In the genomic region with DNA sequence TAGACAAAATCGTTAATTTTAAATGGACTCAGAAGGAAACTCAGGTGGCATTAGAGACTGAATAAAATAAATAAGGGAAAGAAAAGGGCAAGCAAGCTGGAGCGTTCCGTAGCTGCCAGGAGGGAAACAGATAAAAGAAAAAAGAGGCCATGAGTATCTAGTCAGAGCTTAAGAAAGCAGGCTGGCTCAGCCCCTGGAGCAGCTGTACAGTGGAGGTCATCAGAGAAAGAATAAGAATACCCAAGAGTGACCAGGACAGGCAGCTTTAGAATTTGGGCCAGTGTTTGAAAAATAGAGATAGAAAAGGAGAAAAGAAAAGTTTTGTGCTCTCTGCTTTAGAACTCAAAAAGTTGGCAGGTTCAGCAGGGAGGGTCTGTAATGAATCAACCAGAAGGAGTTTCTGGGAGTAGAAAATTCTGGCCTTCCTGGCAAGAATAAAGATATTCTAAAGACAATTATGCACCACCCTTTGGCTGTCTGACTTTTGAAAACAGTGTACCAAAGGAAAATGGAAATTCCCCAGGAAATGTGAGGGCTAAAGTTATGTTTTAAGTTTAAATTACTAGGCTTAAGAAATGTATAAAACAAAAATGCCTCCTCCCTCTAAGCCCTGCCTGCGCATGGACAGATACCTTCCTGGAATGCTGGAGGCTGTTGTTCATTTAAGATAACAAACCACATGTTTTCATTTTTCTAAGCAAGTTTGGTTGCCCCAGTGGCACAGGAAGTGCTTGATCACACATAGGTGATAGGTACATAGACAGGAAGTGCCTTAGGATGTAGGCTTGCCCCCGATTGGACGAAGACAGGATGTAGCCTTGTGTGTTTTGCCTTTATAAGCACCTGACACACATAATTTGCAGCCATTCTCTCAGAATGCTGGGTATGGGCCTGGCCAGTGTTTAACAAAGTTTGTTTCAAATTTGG, we compare ENCODE assay signal across 11 mouse cellular contexts. TPM values are rescaled to one million over a fixed set of nuclear protein-coding genes. Genes with fewer than 3 reads are reported as not detected.
DNase-seq lines count a peak whose midpoint lies in the region; ATAC-seq and TF ChIP-seq lines count a peak whose summit lies in the region.
"Had no signal": no experiment of that assay in that cellular context is flagged by ENCODE, and none has a peak within 500 bp of the region (broad histone marks: within the 10 kb centered on the region; RNA-seq: fewer than 3 reads in every experiment).

No protein-coding gene starts in this region.

- TF ChIP-seq CTCF in forebrain, postnatal 0 days (IDR thresholded peaks at IDR 0.05; ENCODE audit: low read depth), result no peak

- intact Hi-C loops in gastrocnemius, postnatal 14 days (cut with DNase I; ENCODE audit: low total_unique reads), result no loop called here

- no peaks in the 10 kb centered on the region for H3K9me3 ChIP-seq in forebrain, postnatal 0 days (ENCODE audit: low read length)
- H3K9me3 ChIP-seq: midbrain, embryonic 13.5 days had no signal

- H3K27ac ChIP-seq in forebrain, postnatal 0 days (ENCODE audit: low read depth, low read length), result no peak overlapping the region
- H3K27ac ChIP-seq: midbrain, embryonic 13.5 days had no signal

- H3K27me3 ChIP-seq in forebrain, postnatal 0 days (ENCODE audit: insufficient read depth, low read length), result no peaks in the 10 kb centered on the region
- H3K27me3 ChIP-seq: midbrain, embryonic 13.5 days had no signal

- no peak overlapping the region for H3K9ac ChIP-seq in forebrain, postnatal 0 days
- H3K9ac ChIP-seq: midbrain, embryonic 13.5 days had no signal

- H3K36me3 ChIP-seq in forebrain, postnatal 0 days (ENCODE audit: insufficient read depth), result no peaks in the 10 kb centered on the region
- H3K36me3 ChIP-seq: midbrain, embryonic 13.5 days had no signal

- no peak overlapping the region for H3K4me2 ChIP-seq in forebrain, postnatal 0 days (ENCODE audit: low read depth)
- H3K4me2 ChIP-seq: midbrain, embryonic 13.5 days had no signal

- no peaks in the 10 kb centered on the region for H3K4me1 ChIP-seq in forebrain, postnatal 0 days (ENCODE audit: insufficient read depth)
- H3K4me1 ChIP-seq: midbrain, embryonic 13.5 days had no signal

- no peak overlapping the region for H3K4me3 ChIP-seq in forebrain, postnatal 0 days (ENCODE audit: low read depth, low read length)
- H3K4me3 ChIP-seq: midbrain, embryonic 13.5 days had no signal

- 56% methylated on average over 6 of the region's 6 CpGs for WGBS in forebrain, postnatal 0 days

- peak; percentile 24 for DNase-seq in gastrocnemius, postnatal 14 days
- DNase-seq in gastrocnemius, postnatal 4 days (ENCODE audit: low spot score in 2 of 2), result no peak
- DNase-seq in urinary bladder, postnatal 14 days (ENCODE audit: low spot score), result peak; percentile 33
- no peak for DNase-seq in urinary bladder, postnatal 10 days (ENCODE audit: low spot score)
- DNase-seq in liver, result peak; percentile 20
- no peak for DNase-seq in cerebellum, adult 9-11 months
- no peak for DNase-seq in forebrain, postnatal 0 days
- DNase-seq: embryo, embryonic 11 days; retina, postnatal 1 day had no signal

- ATAC-seq in forebrain, postnatal 0 days, result no peak
- no peak for ATAC-seq in frontal cortex, adult (ENCODE audit: low TSS enrichment)
- ATAC-seq: midbrain, embryonic 13.5 days had no signal

RNA-seq across cellular contexts. Expression of a gene that starts 45.7 kb away (rescaled TPM):
- 10 to 100 TPM; 24.3 to 35.9 TPM for total RNA-seq in gastrocnemius, postnatal 14 days (2021)
- 10 to 100 TPM; 37.8 to 41.9 TPM for total RNA-seq in gastrocnemius, postnatal 4 days (2021)
- total RNA-seq in forebrain, postnatal 0 days (2014; rRNA removed), result 7.8 and 11.0 TPM in 2 replicates
- polyA plus RNA-seq in forebrain, postnatal 0 days (2015; fragmentation: Nextera tagmentation; extraction: Ambion mirVana), result 5.6 and 9.0 TPM in 2 replicates

Comparison
In these comparisons a context has a peak if more than half of its experiments do, and no peak if none do; other contexts are left out.
1. DNase-seq: peak in gastrocnemius, postnatal 14 days (single experiment), urinary bladder, postnatal 14 days (single experiment) and liver (single experiment); none in gastrocnemius, postnatal 4 days (0 of 2), urinary bladder, postnatal 10 days (single experiment), cerebellum, adult 9-11 months (single experiment) and forebrain, postnatal 0 days (single experiment).